Mouse (Mus musculus) spleen, postnatal 14 days (tissue): Measurements from ENCODE around the gene Wbp1.
A peak's percentile ranks its signal among the peaks of the same experiment; 100 is the strongest.

ENCODE experiments used
- DNase-seq, 2 experiments: peaks; one replicate each; pipeline ENCODE4 v3.0.0; 2021 to 2022; ENCODE audit warnings: low spot score in 2 of 2

The Wbp1 gene

DNA sequence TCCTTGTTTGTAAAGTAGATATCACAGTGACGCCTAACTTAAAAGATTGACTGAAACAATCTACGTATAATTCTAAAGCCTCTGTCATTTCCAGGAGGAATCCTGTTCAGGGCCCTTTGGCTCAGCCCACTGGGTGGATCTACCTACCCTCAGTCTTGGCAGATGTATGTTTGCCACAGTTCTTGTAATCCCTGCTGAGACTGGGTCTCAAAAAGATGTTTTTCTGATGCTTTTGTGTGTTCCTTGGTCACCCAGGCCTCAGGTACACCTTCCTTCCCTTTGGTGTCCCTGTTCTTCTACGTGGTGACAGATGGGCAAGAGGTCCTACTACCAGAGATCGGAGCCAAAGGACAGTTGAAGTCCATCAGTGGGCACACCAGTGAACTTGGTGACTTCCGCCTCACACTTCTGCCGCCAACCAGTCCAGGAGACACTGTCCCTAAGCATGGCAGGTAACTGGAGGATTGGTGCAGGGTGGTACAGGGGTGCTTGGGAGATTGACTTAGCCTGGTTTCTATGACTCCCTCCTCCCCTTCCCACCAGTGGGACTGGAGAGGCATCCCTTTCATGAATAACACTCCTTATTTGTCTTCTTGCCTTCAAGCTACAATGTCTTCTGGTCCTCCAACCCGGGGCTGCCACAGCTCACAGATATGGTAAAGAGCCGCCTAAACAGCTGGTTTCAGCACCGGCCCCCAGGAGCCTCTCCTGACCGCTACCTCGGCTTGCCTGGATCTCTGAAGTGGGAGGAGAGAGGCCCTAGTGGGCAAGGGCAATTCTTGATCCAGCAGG, 4.8 kb downstream of the Wbp1 start:
- no peak for DNase-seq

GRCm38 (mm10) chr6:83115682-83116372, 5.5 kb downstream of the Wbp1 start:
- DNase-seq, result no peak

GRCm38 (mm10) chr6:83115011-83115671, 6.2 kb downstream of the Wbp1 start, which contains the start of gene Mogs:
TSS of gene Mogs (plus strand) at chr6:83115496.
- peak; percentile 91 to 93 for DNase-seq

DNA sequence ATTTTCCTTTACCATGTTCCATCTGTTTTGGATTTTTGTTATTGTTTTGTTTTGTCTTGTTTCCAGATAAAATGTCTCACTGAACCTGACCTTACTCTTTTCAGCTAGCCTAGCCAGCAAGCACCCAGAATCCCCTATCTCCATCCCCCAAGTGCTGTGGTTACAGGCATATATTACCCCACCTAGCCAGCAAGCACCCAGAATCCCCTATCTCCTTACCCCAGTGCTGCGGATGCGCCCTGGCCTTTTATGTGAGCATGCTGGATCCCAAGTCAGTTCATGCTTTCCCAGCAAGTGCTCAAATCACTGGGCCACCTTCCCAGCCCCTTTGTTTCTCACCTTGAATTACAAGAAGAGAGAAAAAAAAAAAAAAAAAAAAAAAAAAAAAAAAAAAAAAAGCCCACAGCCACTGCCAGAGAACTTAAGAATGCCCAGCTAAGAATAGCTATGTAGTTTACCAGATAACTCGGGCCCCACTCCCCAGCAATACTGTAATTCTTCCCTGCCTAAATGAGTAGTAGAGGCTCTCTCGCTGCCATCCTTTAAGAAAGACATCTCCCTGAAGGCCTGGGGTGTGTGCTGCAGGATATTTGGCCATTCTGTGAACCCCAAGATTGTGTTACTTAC, 9.7 kb downstream of the Wbp1 start:
- DNase-seq, result no peak

DNA sequence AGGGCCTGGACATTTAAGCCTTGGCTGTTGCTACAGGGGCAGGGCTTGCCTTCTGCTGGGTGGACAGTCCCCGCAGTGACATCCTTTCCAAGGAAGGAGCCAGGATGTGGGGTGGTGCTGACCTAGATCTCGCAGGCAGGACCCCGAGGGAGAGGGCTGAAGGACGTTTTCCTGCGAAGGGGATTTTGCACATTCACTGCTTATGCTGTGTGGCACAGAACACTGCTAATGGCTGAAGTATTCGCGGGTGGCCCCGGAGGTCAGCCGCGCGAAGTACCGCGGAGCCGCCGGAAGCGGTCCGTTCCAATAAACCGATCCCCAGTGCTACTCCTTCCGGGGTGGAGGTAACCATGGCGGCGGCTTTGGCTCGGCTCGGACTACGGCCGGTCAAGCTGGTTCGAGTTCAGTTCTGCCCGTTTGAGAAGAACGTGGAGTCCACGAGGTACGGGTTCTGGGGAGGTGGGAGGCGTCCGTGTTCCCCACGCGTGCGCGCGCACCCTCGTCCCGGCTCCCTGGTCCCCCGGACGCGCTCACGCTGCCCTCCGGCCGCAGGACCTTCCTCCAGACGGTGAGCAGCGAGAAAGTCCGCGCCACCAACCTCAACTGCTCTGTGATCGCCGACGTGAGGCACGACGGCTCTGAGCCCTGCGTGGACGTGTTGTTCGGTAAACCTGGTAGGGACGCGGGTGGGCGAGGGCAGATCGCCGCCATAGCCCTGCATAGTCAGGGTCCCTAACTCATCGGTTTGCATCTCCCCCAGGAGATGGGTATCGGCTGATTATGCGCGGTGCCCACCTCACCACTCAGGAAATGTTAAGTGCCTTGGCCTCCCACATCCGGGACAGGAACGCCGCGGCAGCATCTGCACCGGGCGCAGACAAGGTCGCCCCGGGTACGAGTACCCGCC, 12.3 kb downstream of the Wbp1 start, which contains the start of gene Mrpl53:
Mrpl53 (plus strand) TSS at position 279 of the 907 bp plus-strand sequence.
- DNase-seq, result peak; percentile 67 to 79

DNA sequence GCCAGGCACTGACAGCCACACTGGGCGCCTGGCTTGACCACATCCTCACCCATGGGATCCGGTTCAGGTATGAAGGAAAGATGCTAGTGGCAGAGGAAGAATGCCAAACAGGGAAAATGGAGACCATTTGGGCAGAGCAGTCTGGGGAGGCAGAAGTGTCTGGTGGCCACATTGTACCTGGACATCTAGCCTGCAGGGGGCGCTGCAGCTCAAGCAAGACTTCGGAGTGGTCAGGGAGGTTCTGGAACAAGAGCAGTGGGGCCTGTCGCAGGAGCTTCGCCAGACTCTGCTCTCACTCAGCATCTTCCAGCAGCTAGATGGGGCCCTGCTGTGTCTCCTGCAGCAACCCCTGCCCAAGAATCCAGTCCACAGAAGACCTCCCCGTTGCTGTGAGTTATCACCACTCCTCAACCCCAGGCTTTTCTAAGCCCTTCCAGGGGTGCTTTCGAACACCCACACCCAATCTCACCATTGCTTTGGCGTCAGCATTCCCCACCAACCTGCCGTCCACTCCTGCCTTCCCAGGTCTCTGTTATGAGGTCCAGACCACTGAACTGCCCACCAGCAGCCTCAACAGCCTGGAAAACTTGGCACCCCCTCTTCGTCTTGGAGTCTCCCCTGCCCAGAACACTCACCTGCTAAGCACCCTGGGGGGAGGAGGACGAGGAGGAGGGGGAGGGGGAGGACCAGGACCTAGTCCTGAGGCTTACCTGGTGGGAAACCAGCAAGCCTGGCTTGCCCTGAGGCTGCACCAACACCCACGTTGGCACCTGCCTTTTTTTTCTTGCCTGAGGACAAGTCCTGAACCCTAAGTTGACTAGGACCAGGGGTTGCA, 13.6 kb downstream of the Wbp1 start:
- DNase-seq, result peak; percentile 76 to 85

DNA sequence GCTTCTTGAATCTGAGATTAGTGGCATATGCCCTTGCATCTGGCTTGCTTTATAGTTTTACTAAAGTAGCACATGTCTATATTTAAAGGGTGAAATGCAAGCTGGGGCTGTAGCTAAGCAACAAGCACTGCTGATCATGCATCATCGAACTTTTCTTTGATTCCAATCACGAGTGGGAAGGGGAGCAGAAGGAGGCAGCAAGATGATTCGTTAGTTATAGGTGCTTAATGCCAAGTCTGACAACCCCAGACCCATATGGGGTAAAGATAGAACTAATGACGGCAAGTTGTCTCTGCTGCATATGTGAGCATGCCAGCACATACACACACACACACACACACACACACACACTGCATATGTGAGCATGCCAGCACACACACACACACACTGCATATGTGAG, 17.2 kb downstream of the Wbp1 start:
- DNase-seq, result no peak

DNA sequence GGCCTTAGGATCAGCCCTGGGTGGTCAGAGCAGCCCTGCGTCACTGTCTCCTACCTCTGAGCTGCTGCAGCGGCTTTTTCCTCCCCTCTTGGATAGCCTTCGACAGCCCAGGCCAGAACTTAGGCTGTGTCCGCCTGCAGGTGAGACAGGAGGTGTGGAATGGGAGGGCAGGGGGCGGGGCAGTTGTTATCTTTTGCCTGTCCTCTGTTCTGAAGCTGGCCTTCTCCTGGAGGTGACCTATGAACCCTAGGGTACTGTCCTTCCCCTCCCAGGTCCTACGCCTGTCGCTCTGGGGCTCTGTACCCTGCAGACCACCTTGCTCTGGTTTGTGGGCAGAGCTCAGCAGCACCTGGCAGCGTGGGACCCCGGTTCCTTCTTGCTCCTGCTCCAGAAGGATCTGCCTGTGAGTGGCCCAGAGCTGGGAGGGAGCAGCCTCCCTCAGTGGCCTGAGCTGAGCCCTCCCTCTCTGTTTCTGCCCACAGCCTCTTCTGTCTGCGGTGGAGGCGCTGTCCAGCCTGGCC, 18.2 kb downstream of the Wbp1 start:
- DNase-seq, result no peak

DNA sequence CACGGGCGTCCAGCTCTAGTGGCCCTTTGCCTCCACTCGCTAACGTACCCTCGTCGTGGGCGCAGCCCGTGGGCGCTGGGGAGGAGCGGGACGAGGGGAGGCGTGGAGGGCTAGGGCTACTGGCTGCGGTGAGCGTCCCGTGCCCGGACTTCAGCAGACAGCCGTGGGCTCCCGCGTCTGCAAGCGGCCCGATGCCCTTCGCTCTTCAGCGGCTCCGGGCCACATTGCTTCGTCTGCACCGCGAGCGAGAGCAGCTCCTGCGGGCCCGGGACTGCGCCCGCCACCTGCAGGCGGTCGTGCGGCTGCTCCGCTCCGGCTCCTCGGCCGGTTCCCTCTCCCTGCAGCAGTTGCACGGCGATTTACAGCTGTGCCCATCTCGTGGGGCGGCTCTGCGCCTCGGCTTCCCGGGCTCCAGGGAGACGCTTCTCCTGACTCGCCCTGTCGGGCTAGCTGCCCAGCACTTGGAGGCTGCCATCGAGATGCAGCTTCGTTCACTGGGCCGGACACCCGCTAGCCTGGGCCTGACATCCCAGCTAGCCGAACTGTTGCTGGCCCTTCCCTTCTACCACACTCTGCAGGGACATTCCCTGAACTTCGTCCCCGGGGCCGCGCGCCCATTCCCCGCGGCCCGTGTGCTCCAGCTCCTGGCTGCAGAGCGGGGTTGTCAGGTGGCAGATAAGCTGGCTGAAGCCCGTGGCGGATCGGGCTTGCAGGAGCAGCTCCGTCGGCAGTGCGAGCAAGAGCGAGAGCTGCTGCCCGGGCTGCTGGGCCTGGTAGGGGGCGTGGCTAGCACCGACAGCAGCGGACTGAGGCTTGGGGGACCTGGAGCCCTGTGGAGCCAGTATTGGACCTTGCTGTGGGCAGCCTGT, 19.4 kb downstream of the Wbp1 start:
- peak; percentile 52 to 67 for DNase-seq

- peak; percentile 81 to 84 for DNase-seq
Measured at GRCm38 (mm10) chr6:83101316-83101687, 20.1 kb downstream of the Wbp1 start, which contains the start of the genes Ccdc142 and Gm42688. TSS of gene Ccdc142 (plus strand) at chr6:83101601. TSS of gene Gm42688 (plus strand) at chr6:83101617.

GRCm38 (mm10) chr6:83098411-83098810, 22.9 kb downstream of the Wbp1 start:
- DNase-seq, result no peak

DNA sequence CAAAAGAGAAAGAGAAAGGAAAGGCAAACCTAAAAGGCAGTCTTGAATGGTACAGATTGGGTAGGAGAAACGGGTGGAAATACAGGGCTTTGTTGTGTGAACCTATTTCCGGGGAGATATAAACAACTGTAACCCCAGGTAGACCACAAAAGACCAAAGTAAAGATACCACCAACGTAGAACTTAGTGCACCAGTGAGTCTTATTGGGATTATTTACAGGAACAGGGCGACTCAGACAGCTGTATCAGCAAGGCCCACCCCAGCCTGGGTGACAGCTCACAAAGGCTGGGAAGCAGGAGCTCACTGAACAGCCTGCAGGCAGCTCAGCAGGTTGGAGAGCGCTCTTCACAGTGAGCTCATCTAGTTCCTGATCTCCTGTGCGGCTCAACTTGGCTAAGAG, 25.4 kb downstream of the Wbp1 start:
- DNase-seq, result no peak

DNA sequence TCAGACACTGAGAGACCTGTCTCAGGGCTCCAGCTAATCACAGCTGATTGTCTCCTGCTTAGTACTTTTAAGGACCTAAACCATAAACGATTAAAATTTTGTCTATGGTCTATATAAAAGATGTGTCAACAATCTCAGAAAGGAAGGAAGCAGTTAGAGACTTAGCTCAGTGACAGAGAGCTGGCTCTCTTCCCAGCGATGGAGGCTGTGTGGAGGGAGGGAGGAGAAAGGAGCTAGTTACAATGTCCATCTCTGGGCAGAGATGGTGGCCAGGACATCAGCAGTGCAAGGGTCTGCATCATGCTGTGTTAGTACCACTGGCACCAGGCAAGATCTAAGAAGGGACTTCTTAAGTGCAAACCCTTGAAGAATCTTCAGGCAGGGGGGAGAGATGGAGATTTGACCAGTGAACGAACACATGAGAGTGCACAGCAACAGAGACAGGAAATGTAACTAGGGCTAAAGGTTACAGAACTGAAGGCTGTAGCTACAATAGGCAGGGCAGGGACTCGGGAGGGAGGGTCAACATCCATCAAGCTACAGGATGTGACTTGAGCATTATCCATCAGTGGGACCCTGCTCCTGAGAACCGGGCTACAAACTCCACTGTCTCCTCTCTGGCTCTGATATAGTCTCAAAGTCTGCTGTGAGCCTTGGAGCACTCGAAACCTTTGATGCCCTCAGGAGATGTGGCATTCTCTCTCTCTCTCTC, 28.8 kb downstream of the Wbp1 start:
- DNase-seq, result no peak

DNA sequence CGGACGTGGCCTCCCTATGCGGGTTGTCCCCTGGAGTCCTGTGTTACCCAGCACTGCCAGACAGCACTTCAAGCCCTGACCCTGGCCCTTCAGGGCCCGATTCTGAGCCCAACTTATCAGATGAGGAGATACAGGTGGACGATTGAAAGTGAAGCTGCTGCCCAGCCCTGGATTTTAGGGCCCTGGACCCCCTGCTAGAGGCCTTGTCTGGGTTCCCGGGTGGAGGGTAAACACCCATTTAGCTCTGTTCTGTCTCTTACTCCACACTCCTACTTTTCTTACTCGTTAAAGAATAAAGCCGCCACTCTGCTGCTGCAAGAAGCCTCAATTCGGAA, 33.5 kb downstream of the Wbp1 start:
- no peak for DNase-seq

- DNase-seq, result no peak
Measured at GRCm38 (mm10) chr6:83087205-83087925, 34.0 kb downstream of the Wbp1 start.

- DNase-seq, result no peak
Measured at GRCm38 (mm10) chr6:83086121-83087035, 35.0 kb downstream of the Wbp1 start, which contains the start of gene Lbx2. TSS of gene Lbx2 (plus strand) at chr6:83086367.
